Comparison of ENCODE assay signal across 30 mouse cellular contexts in genomic region chr4:32084250-32084869, GRCm38 (mm10).
DNase-seq lines count a peak whose midpoint lies in the region; ATAC-seq and TF ChIP-seq lines count a peak whose summit lies in the region.
"Had no signal": no experiment of that assay in that cellular context is flagged by ENCODE, and none has a peak within 500 bp of the region (broad histone marks: within the 10 kb centered on the region; RNA-seq: fewer than 3 reads in every experiment).

No protein-coding gene starts in this region.

- H3K4me3 ChIP-seq in hindbrain, embryonic 10.5 days, result no peak overlapping the region
- H3K4me3 ChIP-seq in hindbrain, postnatal 0 days (ENCODE audit: low read length), result no peak overlapping the region
- no peak overlapping the region for H3K4me3 ChIP-seq in neural tube, embryonic 13.5 days
- no peak overlapping the region for H3K4me3 ChIP-seq in hindbrain, embryonic 16.5 days (ENCODE audit: low read length)
- H3K4me3 ChIP-seq in neural tube, embryonic 15.5 days (replicated peaks), result no peak overlapping the region
- H3K4me3 ChIP-seq: forebrain, embryonic 12.5 days; forebrain, embryonic 15.5 days; heart, embryonic 12.5 days; heart, embryonic 15.5 days; hindbrain, embryonic 15.5 days had no signal

- DNase-seq in hindbrain, embryonic 10.5 days (ENCODE audit: low spot score), result no peak
- no peak for DNase-seq in hindbrain, postnatal 0 days (ENCODE audit: low spot score)
- no peak for DNase-seq in neural tube, embryonic 10.5 days (ENCODE audit: extremely low spot score, low spot score)
- DNase-seq in left cerebral cortex, adult 8-10 months (ENCODE audit: low spot score in 2 of 2), result no peak
- DNase-seq: adrenal gland, adult 2 months; adrenal gland, postnatal 14 days; B cell, adult 2 months; cerebellum, adult 11 months; cerebellum, adult 2 months; cerebellum, postnatal 10 days; cerebellum, postnatal 36 days; embryo, embryonic 11 days; gastrocnemius, postnatal 25 days; heart, adult 18-20 months; heart, postnatal 10 days; heart, postnatal 36 days had no signal

- H3K36me3 ChIP-seq in hindbrain, embryonic 10.5 days, result no peaks in the 10 kb centered on the region
- H3K36me3 ChIP-seq in hindbrain, postnatal 0 days (ENCODE audit: insufficient read depth, low read length), result no peaks in the 10 kb centered on the region
- no peaks in the 10 kb centered on the region for H3K36me3 ChIP-seq in neural tube, embryonic 13.5 days
- no peaks in the 10 kb centered on the region for H3K36me3 ChIP-seq in hindbrain, embryonic 16.5 days (ENCODE audit: control insufficient read depth, insufficient read depth, low read length)
- H3K36me3 ChIP-seq in neural tube, embryonic 15.5 days, result no peaks in the 10 kb centered on the region
- H3K36me3 ChIP-seq: forebrain, embryonic 12.5 days; forebrain, embryonic 15.5 days; G1E; heart, embryonic 12.5 days; heart, embryonic 15.5 days; hindbrain, embryonic 15.5 days had no signal

- no peak for ATAC-seq in hindbrain, postnatal 0 days
- ATAC-seq in neural tube, embryonic 13.5 days (ENCODE audit: low read depth), result peak; percentile 63; the same call in 1 of the 2 replicates
- ATAC-seq in hindbrain, embryonic 16.5 days, result peak; percentile 40; the same call in 1 of the 2 replicates
- ATAC-seq in neural tube, embryonic 15.5 days (ENCODE audit: low FRiP score), result peak; percentile 66
- ATAC-seq in activated CD4-positive, CD25-positive, alpha-beta regulatory T cell, adult 4 months, result no peak
- ATAC-seq: forebrain, embryonic 15.5 days; inflammation-experienced regulatory T-cells, adult 6 months; intestine, embryonic 16.5 days; Patski had no signal

- no peaks in the 10 kb centered on the region for H3K9me3 ChIP-seq in hindbrain, embryonic 10.5 days
- H3K9me3 ChIP-seq in hindbrain, postnatal 0 days (ENCODE audit: low read length), result no peaks in the 10 kb centered on the region
- no peaks in the 10 kb centered on the region for H3K9me3 ChIP-seq in neural tube, embryonic 13.5 days
- H3K9me3 ChIP-seq in hindbrain, embryonic 16.5 days (ENCODE audit: control insufficient read depth, low read length), result no peaks in the 10 kb centered on the region
- H3K9me3 ChIP-seq in neural tube, embryonic 15.5 days (replicated peaks), result no peaks in the 10 kb centered on the region
- H3K9me3 ChIP-seq: forebrain, embryonic 12.5 days; forebrain, embryonic 15.5 days; G1E; heart, embryonic 12.5 days; heart, embryonic 15.5 days; hindbrain, embryonic 15.5 days had no signal

- TF ChIP-seq CTCF in hindbrain, postnatal 0 days (IDR thresholded peaks at IDR 0.05; ENCODE audit: low read depth), result no peak

- no peaks in the 10 kb centered on the region for H3K27me3 ChIP-seq in hindbrain, embryonic 10.5 days (ENCODE audit: insufficient read depth, poor library complexity, severe bottlenecking)
- H3K27me3 ChIP-seq in hindbrain, postnatal 0 days (ENCODE audit: insufficient read depth, low read length), result no peaks in the 10 kb centered on the region
- H3K27me3 ChIP-seq in neural tube, embryonic 13.5 days, result no peaks in the 10 kb centered on the region
- H3K27me3 ChIP-seq in hindbrain, embryonic 16.5 days (replicated peaks; ENCODE audit: control insufficient read depth, insufficient read depth, low read length), result no peaks in the 10 kb centered on the region
- H3K27me3 ChIP-seq in neural tube, embryonic 15.5 days (replicated peaks), result no peaks in the 10 kb centered on the region
- H3K27me3 ChIP-seq: CH12.LX; forebrain, embryonic 12.5 days; forebrain, embryonic 15.5 days; heart, embryonic 12.5 days; heart, embryonic 15.5 days; hindbrain, embryonic 15.5 days; Patski had no signal

- 89% methylated on average over 10 of the region's 10 CpGs for WGBS in hindbrain, embryonic 10.5 days
- 90% methylated on average over 10 of the region's 10 CpGs for WGBS in hindbrain, postnatal 0 days
- WGBS in neural tube, embryonic 13.5 days, result 76% methylated on average over 10 of the region's 10 CpGs
- 88% methylated on average over 10 of the region's 10 CpGs for WGBS in hindbrain, embryonic 16.5 days
- WGBS in neural tube, embryonic 15.5 days, result 77% methylated on average over 10 of the region's 10 CpGs

- no peak overlapping the region for H3K9ac ChIP-seq in hindbrain, postnatal 0 days (replicated peaks; ENCODE audit: low read length)
- no peak overlapping the region for H3K9ac ChIP-seq in neural tube, embryonic 13.5 days
- H3K9ac ChIP-seq in hindbrain, embryonic 16.5 days (ENCODE audit: low read depth, low read length), result no peak overlapping the region
- no peak overlapping the region for H3K9ac ChIP-seq in neural tube, embryonic 15.5 days (replicated peaks)
- H3K9ac ChIP-seq: forebrain, embryonic 12.5 days; forebrain, embryonic 15.5 days; heart, embryonic 12.5 days; heart, embryonic 15.5 days; hindbrain, embryonic 15.5 days had no signal

- peak overlapping the region; percentile 64 for H3K27ac ChIP-seq in hindbrain, embryonic 10.5 days
- no peak overlapping the region for H3K27ac ChIP-seq in hindbrain, postnatal 0 days
- H3K27ac ChIP-seq in neural tube, embryonic 13.5 days (replicated peaks), result peak overlapping the region; percentile 81
- H3K27ac ChIP-seq in hindbrain, embryonic 16.5 days (ENCODE audit: low read depth, low read length), result no peak overlapping the region
- peak overlapping the region; percentile 38 for H3K27ac ChIP-seq in neural tube, embryonic 15.5 days (replicated peaks)
- H3K27ac ChIP-seq: forebrain, embryonic 12.5 days; forebrain, embryonic 15.5 days; heart, embryonic 15.5 days had no signal

- H3K4me1 ChIP-seq in hindbrain, embryonic 10.5 days (replicated peaks), result peaks cover 12% of the 10 kb centered on the region
- peaks cover 6% of the 10 kb centered on the region; the same call in 1 of the 2 replicates for H3K4me1 ChIP-seq in hindbrain, postnatal 0 days (ENCODE audit: insufficient read depth, low read length)
- peaks cover 17% of the 10 kb centered on the region for H3K4me1 ChIP-seq in neural tube, embryonic 13.5 days (replicated peaks)
- H3K4me1 ChIP-seq in hindbrain, embryonic 16.5 days (ENCODE audit: control insufficient read depth, insufficient read depth, low read depth, low read length), result no peaks in the 10 kb centered on the region; the same call in 1 of the 2 replicates
- H3K4me1 ChIP-seq in neural tube, embryonic 15.5 days, result peaks cover 11% of the 10 kb centered on the region
- H3K4me1 ChIP-seq: forebrain, embryonic 12.5 days; forebrain, embryonic 15.5 days; heart, embryonic 12.5 days; heart, embryonic 15.5 days had no signal

- no peak overlapping the region for H3K4me2 ChIP-seq in hindbrain, postnatal 0 days (ENCODE audit: low read depth, low read length)
- H3K4me2 ChIP-seq in neural tube, embryonic 13.5 days, result no peak overlapping the region
- H3K4me2 ChIP-seq in hindbrain, embryonic 16.5 days (ENCODE audit: low read length), result no peak overlapping the region
- H3K4me2 ChIP-seq in neural tube, embryonic 15.5 days, result no peak overlapping the region
- H3K4me2 ChIP-seq: forebrain, embryonic 12.5 days; forebrain, embryonic 15.5 days; heart, embryonic 12.5 days; heart, embryonic 15.5 days; hindbrain, embryonic 15.5 days had no signal

Comparison
In these comparisons a context has a peak if more than half of its experiments do, and no peak if none do; other contexts are left out.
1. H3K27ac ChIP-seq: peak in hindbrain, embryonic 10.5 days (single experiment), neural tube, embryonic 13.5 days (single experiment) and neural tube, embryonic 15.5 days (single experiment); none in hindbrain, postnatal 0 days (single experiment) and hindbrain, embryonic 16.5 days (single experiment).
2. ATAC-seq: peak in neural tube, embryonic 13.5 days (single experiment), hindbrain, embryonic 16.5 days (single experiment) and neural tube, embryonic 15.5 days (single experiment); none in hindbrain, postnatal 0 days (single experiment) and activated CD4-positive, CD25-positive, alpha-beta regulatory T cell, adult 4 months (single experiment).